Mouse (Mus musculus) neural tube, embryonic 14.5 days (tissue): ENCODE results near the gene Smc5. TPM values are rescaled to one million over a fixed set of nuclear protein-coding genes. Genes with fewer than 3 reads are reported as not detected.

ENCODE experiments used
- ATAC-seq: fragments of 200-750 bp; cut with Nextera tagmentation; 2 replicates; pipeline ENCODE4 v1.8.0; 2017; ENCODE audit warnings: low read depth, mild to moderate bottlenecking, moderate TSS enrichment, moderate library complexity
- H3K27ac ChIP-seq: fragments of 300-500 bp; sonication (generic); 2 replicates; pipeline ENCODE4 v1.5.1; 2014; ENCODE audit warnings: low read depth, mild to moderate bottlenecking, control low read depth, low read length, moderate library complexity, mixed read lengths
- H3K27me3 ChIP-seq: fragments of 300-500 bp; sonication (generic); 2 replicates; pipeline ENCODE4 v1.6.1; 2014; ENCODE audit warnings: low read length; ENCODE audit not compliant: control insufficient read depth, insufficient read depth
- H3K36me3 ChIP-seq: fragments of 300-500 bp; sonication (generic); 2 replicates; pipeline ENCODE4 v1.6.1; 2014; ENCODE audit warnings: low read length, mixed read lengths; ENCODE audit not compliant: control insufficient read depth, insufficient read depth
- H3K4me1 ChIP-seq: fragments of 300-500 bp; sonication (generic); 2 replicates; pipeline ENCODE4 v1.6.1; 2014; ENCODE audit warnings: low read length; ENCODE audit not compliant: control insufficient read depth, insufficient read depth
- H3K4me2 ChIP-seq: fragments of 300-500 bp; sonication (generic); 2 replicates; pipeline ENCODE4 v1.6.1; 2014; ENCODE audit warnings: mild to moderate bottlenecking, low read depth, low read length, control low read depth
- H3K4me3 ChIP-seq: fragments of 300-500 bp; sonication (generic); 2 replicates; pipeline ENCODE4 v1.5.1; 2014; ENCODE audit warnings: low read depth, low read length, control low read depth, mixed read lengths
- H3K9ac ChIP-seq: fragments of 300-500 bp; sonication (generic); replicated peaks from 2 replicates; pipeline ENCODE4 v1.6.1; 2014; ENCODE audit warnings: low read depth, mild to moderate bottlenecking, control low read depth, low read length, mixed read lengths
- H3K9me3 ChIP-seq: fragments of 300-500 bp; sonication (generic); 2 replicates; pipeline ENCODE4 v1.6.1; 2016; ENCODE audit warnings: low read length; ENCODE audit not compliant: control insufficient read depth
- WGBS: fragments of 180-500 bp; shearing (Covaris S2); extraction: QIAGEN DNeasy Blood & Tissue Kit; methylation state at CpG from one replicate; pipeline ENCODE4 v1.1.7; 2014; 5-methylcytosine and 5-hydroxymethylcytosine counted together
- polyA plus RNA-seq: library from polyadenylated mRNA; unstranded; fragments of >200 nt; fragmentation: Nextera tagmentation; extraction: Ambion mirVana; gene quantifications from 2 replicates; pipeline ENCODE4 v1.2.1, GENCODE M21; 2014

Smc5 gene
- polyA plus RNA-seq, 1 experiment from 2014 or later, result 35.6 TPM

- Histone ChIP-seq H3K4me2 (no peak overlapping the region), H3K9me3 (no peaks in the 10 kb centered on the region), H3K4me1 (no peaks in the 10 kb centered on the region), H3K27ac (no peak overlapping the region), H3K9ac (no peak overlapping the region), H3K27me3 (no peaks in the 10 kb centered on the region), H3K36me3 (no peaks in the 10 kb centered on the region), H3K4me3 (no peak overlapping the region)
- 82% methylated on average over 2 of the region's 2 CpGs for WGBS
- ATAC-seq, result no peak
Observed at GRCm38 (mm10) chr19:23175511-23175910, 98.2 kb downstream of the Smc5 start.

- no peaks in the 10 kb centered on the region for H3K36me3 ChIP-seq
- no peak overlapping the region for H3K27ac ChIP-seq
- H3K27me3 ChIP-seq, result no peaks in the 10 kb centered on the region
- 82% methylated on average over 3 of the region's 3 CpGs for WGBS
- ATAC-seq, result no peak
- no peak overlapping the region for H3K9ac ChIP-seq
- H3K4me2 ChIP-seq, result no peak overlapping the region
- no peak overlapping the region for H3K4me3 ChIP-seq
- H3K4me1 ChIP-seq, result no peaks in the 10 kb centered on the region
- no peaks in the 10 kb centered on the region for H3K9me3 ChIP-seq
Observed at GRCm38 (mm10) chr19:23175090-23175489, 98.6 kb downstream of the Smc5 start.

GRCm38 (mm10) chr19:23171136-23171535, 102.6 kb downstream of the Smc5 start:
- WGBS, result 93% methylated on average over 2 of the region's 2 CpGs
- Histone ChIP-seq H3K4me2 (no peak overlapping the region), H3K4me3 (no peak overlapping the region), H3K4me1 (no peaks in the 10 kb centered on the region), H3K9me3 (no peaks in the 10 kb centered on the region), H3K9ac (no peak overlapping the region), H3K27ac (no peak overlapping the region), H3K27me3 (no peaks in the 10 kb centered on the region), H3K36me3 (no peaks in the 10 kb centered on the region)
- ATAC-seq, result no peak

GRCm38 (mm10) chr19:23170476-23170875, 103.2 kb downstream of the Smc5 start:
- H3K36me3 ChIP-seq, result no peaks in the 10 kb centered on the region
- no peaks in the 10 kb centered on the region for H3K27me3 ChIP-seq
- H3K9ac ChIP-seq, result no peak overlapping the region
- no peak for ATAC-seq
- no peak overlapping the region for H3K27ac ChIP-seq
- no peaks in the 10 kb centered on the region for H3K4me1 ChIP-seq
- WGBS, result 81% methylated on average over 5 of the region's 5 CpGs
- H3K4me3 ChIP-seq, result no peak overlapping the region
- H3K9me3 ChIP-seq, result no peaks in the 10 kb centered on the region
- H3K4me2 ChIP-seq, result no peak overlapping the region

- Histone ChIP-seq H3K4me3 (no peak overlapping the region), H3K9ac (no peak overlapping the region), H3K9me3 (no peaks in the 10 kb centered on the region), H3K27ac (no peak overlapping the region), H3K36me3 (no peaks in the 10 kb centered on the region), H3K4me1 (no peaks in the 10 kb centered on the region), H3K4me2 (no peak overlapping the region), H3K27me3 (no peaks in the 10 kb centered on the region)
- no peak for ATAC-seq
- 96% methylated on average over 2 of the region's 2 CpGs for WGBS
Observed at GRCm38 (mm10) chr19:23169659-23170050, 104.0 kb downstream of the Smc5 start.

GRCm38 (mm10) chr19:23168899-23169658, 104.6 kb downstream of the Smc5 start:
- H3K36me3 ChIP-seq, result no peaks in the 10 kb centered on the region
- H3K9me3 ChIP-seq, result no peaks in the 10 kb centered on the region
- H3K27me3 ChIP-seq, result no peaks in the 10 kb centered on the region
- no peak for ATAC-seq
- 77% methylated on average over 5 of the region's 5 CpGs for WGBS
- H3K4me3 ChIP-seq, result no peak overlapping the region
- H3K27ac ChIP-seq, result no peak overlapping the region
- H3K9ac ChIP-seq, result no peak overlapping the region
- no peak overlapping the region for H3K4me2 ChIP-seq
- no peaks in the 10 kb centered on the region for H3K4me1 ChIP-seq

- Histone ChIP-seq H3K36me3 (no peaks in the 10 kb centered on the region), H3K9ac (no peak overlapping the region), H3K4me1 (no peaks in the 10 kb centered on the region), H3K4me2 (no peak overlapping the region), H3K27me3 (no peaks in the 10 kb centered on the region), H3K4me3 (no peak overlapping the region), H3K9me3 (no peaks in the 10 kb centered on the region), H3K27ac (no peak overlapping the region)
- WGBS, result 69% methylated on average over 11 of the region's 11 CpGs
- no peak for ATAC-seq
Observed at GRCm38 (mm10) chr19:23166550-23167284, 107.0 kb downstream of the Smc5 start.

- no peak overlapping the region for H3K4me2 ChIP-seq
- ATAC-seq, result no peak
- no peaks in the 10 kb centered on the region for H3K9me3 ChIP-seq
- 92% methylated on average over 16 of the region's 16 CpGs for WGBS
- no peaks in the 10 kb centered on the region for H3K36me3 ChIP-seq
- no peak overlapping the region for H3K27ac ChIP-seq
- H3K27me3 ChIP-seq, result no peaks in the 10 kb centered on the region
- H3K4me1 ChIP-seq, result no peaks in the 10 kb centered on the region
- no peak overlapping the region for H3K9ac ChIP-seq
- H3K4me3 ChIP-seq, result no peak overlapping the region
Observed at GRCm38 (mm10) chr19:23164651-23165240, 109.0 kb downstream of the Smc5 start.

GRCm38 (mm10) chr19:23163361-23163760, 110.3 kb downstream of the Smc5 start:
- no peak overlapping the region for H3K4me2 ChIP-seq
- no peaks in the 10 kb centered on the region for H3K36me3 ChIP-seq
- H3K4me3 ChIP-seq, result no peak overlapping the region
- H3K9ac ChIP-seq, result no peak overlapping the region
- WGBS, result 51% methylated on average over 3 of the region's 3 CpGs
- ATAC-seq, result no peak
- H3K27ac ChIP-seq, result no peak overlapping the region
- H3K4me1 ChIP-seq, result no peaks in the 10 kb centered on the region
- no peaks in the 10 kb centered on the region for H3K27me3 ChIP-seq
- no peaks in the 10 kb centered on the region for H3K9me3 ChIP-seq
